Mouse (Mus musculus): ENCODE data around the gene Mylpf. TPM values are rescaled to one million over a fixed set of nuclear protein-coding genes. Genes with fewer than 3 reads are reported as not detected.

The Mylpf gene
- polyA plus RNA-seq, 1 experiment: 2.0 TPM

DNA sequence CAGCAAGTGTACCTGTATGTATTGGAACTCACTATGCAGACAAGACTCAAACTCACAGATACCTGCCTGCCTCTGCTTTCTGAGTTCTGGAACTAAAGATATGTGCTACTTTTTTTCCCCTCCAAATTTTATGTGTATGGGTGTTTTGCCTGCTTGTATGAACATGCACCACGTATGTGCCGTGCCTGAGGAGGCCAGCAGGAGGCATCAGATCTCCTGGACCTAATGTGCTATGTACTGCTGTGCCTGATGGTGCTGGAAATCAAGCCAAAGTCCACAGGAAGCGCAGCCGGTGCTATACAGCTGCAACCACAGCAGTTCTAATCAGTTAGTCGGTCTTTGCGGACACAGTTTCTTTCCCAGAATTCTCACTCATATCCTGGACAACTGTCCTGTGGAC, 24.9 kb upstream of the Mylpf start:
- Histone ChIP-seq H3K4me1 (ENCODE audit: control insufficient read depth, insufficient read depth, low read length) (peaks cover 1% of the 10 kb centered on the region; the same call in 1 of the 2 replicates), H3K27ac (ENCODE audit: insufficient read depth, low read length) (no peak overlapping the region), H3K4me3 (ENCODE audit: insufficient read depth, low read length) (no peak overlapping the region)
- TF ChIP-seq CTCF (IDR thresholded peaks at IDR 0.05; ENCODE audit: extremely low read depth, insufficient read depth, low read length): 0 out of 2 replicates have a peak, but pooled peaks have one; percentile 3
- TF ChIP-seq POLR2A (IDR thresholded peaks at IDR 0.05; ENCODE audit: extremely low read depth, insufficient read depth, low read length): no peak

DNA sequence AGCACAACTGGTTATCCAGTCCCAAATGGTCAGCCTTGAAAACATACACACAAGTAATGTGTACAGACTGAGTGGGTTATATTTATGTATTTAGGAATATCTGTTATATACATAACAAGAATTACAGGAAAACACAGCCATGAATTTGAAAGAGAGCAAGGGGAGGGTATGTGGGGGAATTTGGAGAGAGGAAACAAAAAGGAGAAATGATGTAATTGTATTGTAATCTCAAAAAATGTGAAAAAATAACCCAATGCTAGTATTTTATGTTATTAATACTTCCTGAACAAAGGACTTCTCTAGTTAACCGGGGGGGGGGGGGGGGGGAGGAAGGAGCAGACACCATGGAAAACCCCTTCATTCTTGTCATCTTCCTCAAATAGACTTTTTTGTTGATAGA, 24.0 kb upstream of the Mylpf start:
- Histone ChIP-seq H3K4me3 (ENCODE audit: insufficient read depth, low read length) (no peak overlapping the region), H3K4me1 (ENCODE audit: control insufficient read depth, insufficient read depth, low read length) (peaks cover 2% of the 10 kb centered on the region; the same call in 1 of the 2 replicates), H3K27ac (ENCODE audit: insufficient read depth, low read length) (no peak overlapping the region)
- no peak for TF ChIP-seq CTCF (IDR thresholded peaks at IDR 0.05; ENCODE audit: extremely low read depth, insufficient read depth, low read length)
- no peak for TF ChIP-seq POLR2A (IDR thresholded peaks at IDR 0.05; ENCODE audit: extremely low read depth, insufficient read depth, low read length)

- TF ChIP-seq POLR2A (IDR thresholded peaks at IDR 0.05; ENCODE audit: extremely low read depth, insufficient read depth, low read length) (no peak), CTCF (IDR thresholded peaks at IDR 0.05; ENCODE audit: extremely low read depth, insufficient read depth, low read length) (peak; percentile 51)
- H3K4me3 ChIP-seq (ENCODE audit: insufficient read depth, low read length): no peak overlapping the region
These were observed 23.1 kb upstream of the Mylpf start for GRCm38 (mm10) chr7:127185601-127186000.

GRCm38 (mm10) chr7:127187351-127187750, 21.3 kb upstream of the Mylpf start:
- H3K4me3 ChIP-seq (ENCODE audit: insufficient read depth, low read length): no peak overlapping the region
- no peak for TF ChIP-seq CTCF (IDR thresholded peaks at IDR 0.05; ENCODE audit: extremely low read depth, insufficient read depth, low read length)
- TF ChIP-seq POLR2A (IDR thresholded peaks at IDR 0.05; ENCODE audit: extremely low read depth, insufficient read depth, low read length): no peak
- peaks cover 2% of the 10 kb centered on the region; the same call in 1 of the 2 replicates for H3K4me1 ChIP-seq (ENCODE audit: control insufficient read depth, insufficient read depth, low read length)
- no peak overlapping the region for H3K27ac ChIP-seq (ENCODE audit: insufficient read depth, low read length)

More at GRCm38 (mm10) chr7:127185601-127186000, 23.1 kb upstream of the Mylpf start:
- Histone ChIP-seq H3K27ac (ENCODE audit: insufficient read depth, low read length) (no peak overlapping the region), H3K4me1 (ENCODE audit: control insufficient read depth, insufficient read depth, low read length) (peaks cover 2% of the 10 kb centered on the region; the same call in 1 of the 2 replicates)

DNA sequence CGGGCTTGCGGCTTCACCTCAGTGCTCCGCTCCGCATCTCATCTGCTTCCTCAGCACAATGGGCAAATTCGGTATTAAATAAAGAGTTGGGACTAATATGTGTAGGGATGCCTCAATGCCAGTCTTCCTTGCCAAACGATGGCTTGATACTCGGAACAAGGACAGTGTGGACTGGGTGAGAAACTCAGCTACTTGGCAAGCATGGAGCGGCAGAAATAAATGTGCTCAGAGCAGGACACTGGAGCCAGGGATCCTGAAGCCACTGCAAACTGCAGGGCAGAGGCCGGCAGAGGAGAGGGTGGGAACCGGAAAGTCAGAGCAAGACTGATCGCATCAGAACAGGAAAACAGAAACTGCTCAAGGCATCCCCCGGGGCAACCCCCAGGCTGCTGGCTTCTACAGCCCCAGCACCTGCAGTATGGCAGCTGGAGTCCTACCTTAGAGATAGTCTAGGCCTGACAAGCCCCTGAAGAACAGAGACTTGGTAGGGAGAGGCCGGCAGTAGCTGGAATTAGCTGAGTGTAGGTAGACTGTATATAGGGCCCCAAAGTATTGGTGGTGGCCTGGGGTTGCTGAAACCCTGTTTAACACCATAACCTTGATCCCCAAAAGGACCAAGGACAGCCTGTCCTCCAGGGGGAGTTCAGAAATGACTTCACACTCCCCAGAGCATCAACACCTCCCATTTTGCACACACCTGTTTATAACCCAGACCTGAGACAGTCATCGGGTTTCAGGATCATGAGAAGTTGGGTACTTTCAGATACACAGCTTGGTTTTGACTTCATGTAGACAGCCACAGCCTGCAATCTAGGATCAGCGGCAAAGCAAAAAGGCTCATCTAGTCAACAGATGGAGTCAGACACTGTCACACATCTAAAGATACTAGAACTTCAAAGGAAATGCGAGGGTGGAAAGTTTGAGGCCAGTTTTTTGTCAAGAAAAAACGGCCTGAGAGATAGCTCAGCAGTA, 20.1 kb upstream of the Mylpf start:
- Histone ChIP-seq H3K27ac (ENCODE audit: insufficient read depth, low read length) (no peak overlapping the region), H3K4me1 (ENCODE audit: control insufficient read depth, insufficient read depth, low read length) (peaks cover 2% of the 10 kb centered on the region; the same call in 1 of the 2 replicates), H3K4me3 (ENCODE audit: insufficient read depth, low read length) (no peak overlapping the region)
- TF ChIP-seq CTCF (IDR thresholded peaks at IDR 0.05; ENCODE audit: extremely low read depth, insufficient read depth, low read length): no peak
- no peak for TF ChIP-seq POLR2A (IDR thresholded peaks at IDR 0.05; ENCODE audit: extremely low read depth, insufficient read depth, low read length)

- Histone ChIP-seq H3K4me3 (ENCODE audit: insufficient read depth, low read length) (no peak overlapping the region), H3K27ac (ENCODE audit: insufficient read depth, low read length) (no peak overlapping the region)
- no peak for TF ChIP-seq POLR2A (IDR thresholded peaks at IDR 0.05; ENCODE audit: extremely low read depth, insufficient read depth, low read length)
These were observed 18.0 kb upstream of the Mylpf start for GRCm38 (mm10) chr7:127190672-127191071.

GRCm38 (mm10) chr7:127192989-127193388, 15.7 kb upstream of the Mylpf start:
- H3K4me1 ChIP-seq (ENCODE audit: control insufficient read depth, insufficient read depth, low read length): peaks cover 4% of the 10 kb centered on the region; the same call in 1 of the 2 replicates
- H3K27ac ChIP-seq (ENCODE audit: insufficient read depth, low read length): no peak overlapping the region
- no peak for TF ChIP-seq CTCF (IDR thresholded peaks at IDR 0.05; ENCODE audit: extremely low read depth, insufficient read depth, low read length)
- TF ChIP-seq POLR2A (IDR thresholded peaks at IDR 0.05; ENCODE audit: extremely low read depth, insufficient read depth, low read length): no peak
- no peak overlapping the region for H3K4me3 ChIP-seq (ENCODE audit: insufficient read depth, low read length)

More at GRCm38 (mm10) chr7:127190672-127191071, 18.0 kb upstream of the Mylpf start:
- peaks cover 4% of the 10 kb centered on the region; the same call in 1 of the 2 replicates for H3K4me1 ChIP-seq (ENCODE audit: control insufficient read depth, insufficient read depth, low read length)

GRCm38 (mm10) chr7:127194011-127194632, 14.6 kb upstream of the Mylpf start:
- H3K4me3 ChIP-seq (ENCODE audit: insufficient read depth, low read length): no peak overlapping the region
- H3K27ac ChIP-seq (ENCODE audit: insufficient read depth, low read length): no peak overlapping the region
- peaks cover 2% of the 10 kb centered on the region; the same call in 1 of the 2 replicates for H3K4me1 ChIP-seq (ENCODE audit: control insufficient read depth, insufficient read depth, low read length)
- no peak for TF ChIP-seq POLR2A (IDR thresholded peaks at IDR 0.05; ENCODE audit: extremely low read depth, insufficient read depth, low read length)
- TF ChIP-seq CTCF (IDR thresholded peaks at IDR 0.05; ENCODE audit: extremely low read depth, insufficient read depth, low read length): no peak

DNA sequence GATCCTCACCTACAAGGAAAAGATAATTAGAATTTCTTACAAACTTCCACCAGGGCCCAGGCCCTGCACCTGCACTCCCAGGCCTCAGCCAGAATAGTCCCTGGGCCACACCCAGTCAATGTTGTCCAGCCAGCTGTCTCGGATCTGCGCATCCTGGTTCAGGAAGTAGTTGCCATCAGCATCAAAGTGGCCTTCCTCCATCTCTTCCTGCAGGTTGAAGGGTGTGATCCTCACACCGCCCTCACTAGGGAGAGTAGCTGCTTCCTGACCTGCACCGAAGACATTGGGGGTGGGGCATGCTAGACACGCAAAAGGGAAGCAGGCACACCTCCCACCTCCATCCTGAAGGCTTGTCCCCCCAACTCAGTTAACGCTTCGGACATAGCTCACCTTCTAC, 14.1 kb upstream of the Mylpf start:
- Histone ChIP-seq H3K4me1 (ENCODE audit: control insufficient read depth, insufficient read depth, low read length) (peaks cover 2% of the 10 kb centered on the region; the same call in 1 of the 2 replicates), H3K27ac (ENCODE audit: insufficient read depth, low read length) (no peak overlapping the region), H3K4me3 (ENCODE audit: insufficient read depth, low read length) (peak overlapping the region; percentile 66)
- no peak for TF ChIP-seq POLR2A (IDR thresholded peaks at IDR 0.05; ENCODE audit: extremely low read depth, insufficient read depth, low read length)
- no peak for TF ChIP-seq CTCF (IDR thresholded peaks at IDR 0.05; ENCODE audit: extremely low read depth, insufficient read depth, low read length)
